Mouse (Mus musculus) stomach, embryonic 14.5 days (tissue): ENCODE data around the gene Slc44a3. TPM values are rescaled to one million over a fixed set of nuclear protein-coding genes. Genes with fewer than 3 reads are reported as not detected.

Experiments
- ATAC-seq: fragments of 200-750 bp; cut with Nextera tagmentation; 2 replicates; pipeline ENCODE4 v1.8.0; 2017; ENCODE audit warnings: low read depth, moderate TSS enrichment; ENCODE audit not compliant: insufficient number of reproducible peaks, insufficient read depth, low FRiP score
- H3K27ac ChIP-seq: fragments of 300-500 bp; sonication (generic); 2 replicates; pipeline ENCODE4 v1.5.1; 2014; ENCODE audit warnings: mild to moderate bottlenecking, low read length, moderate library complexity, mixed read lengths
- H3K27me3 ChIP-seq: fragments of 300-500 bp; sonication (generic); 2 replicates; pipeline ENCODE4 v1.6.1; 2014; ENCODE audit warnings: low read length, control low read depth, mixed read lengths; ENCODE audit not compliant: control insufficient read depth, insufficient read depth
- H3K36me3 ChIP-seq: fragments of 300-500 bp; sonication (generic); 2 replicates; pipeline ENCODE4 v1.6.1; 2014; ENCODE audit warnings: mild to moderate bottlenecking, control low read depth, low read length, moderate library complexity, mixed read lengths; ENCODE audit not compliant: control insufficient read depth, insufficient read depth
- H3K4me1 ChIP-seq: fragments of 300-500 bp; sonication (generic); 2 replicates; pipeline ENCODE4 v1.6.1; 2014; ENCODE audit warnings: low read length, control low read depth, mixed read lengths; ENCODE audit not compliant: control insufficient read depth, insufficient read depth
- H3K4me2 ChIP-seq: fragments of 300-500 bp; sonication (generic); replicated peaks from 2 replicates; pipeline ENCODE4 v1.6.1; 2014; ENCODE audit warnings: low read depth, low read length, control low read depth
- H3K4me3 ChIP-seq: fragments of 300-500 bp; sonication (generic); 2 replicates; pipeline ENCODE4 v1.5.1; 2014; ENCODE audit warnings: low read depth, low read length, control low read depth
- H3K9ac ChIP-seq: fragments of 300-500 bp; sonication (generic); replicated peaks from 2 replicates; pipeline ENCODE4 v1.6.1; 2014; ENCODE audit warnings: low read depth, mild to moderate bottlenecking, control low read depth, low read length, moderate library complexity, mixed read lengths
- H3K9me3 ChIP-seq: fragments of 300-500 bp; sonication (generic); 2 replicates; pipeline ENCODE4 v1.6.1; 2016; ENCODE audit warnings: low read depth, low read length, control low read depth; ENCODE audit not compliant: control insufficient read depth
- WGBS: fragments of 180-500 bp; shearing (Covaris S2); extraction: QIAGEN DNeasy Blood & Tissue Kit; methylation state at CpG from one replicate; pipeline ENCODE4 v1.1.7; 2014; 5-methylcytosine and 5-hydroxymethylcytosine counted together
- polyA plus RNA-seq: library from polyadenylated mRNA; unstranded; fragments of >200 nt; fragmentation: Nextera tagmentation; extraction: Ambion mirVana; gene quantifications from 2 replicates; pipeline ENCODE4 v1.2.1, GENCODE M21; 2014

Slc44a3 gene
- polyA plus RNA-seq, 1 experiment from 2014 or later = 29.9 TPM

- no peak overlapping the region for H3K4me3 ChIP-seq
- H3K27me3 ChIP-seq = no peaks in the 10 kb centered on the region
- H3K9me3 ChIP-seq = no peaks in the 10 kb centered on the region
- H3K36me3 ChIP-seq = no peaks in the 10 kb centered on the region
- 60% methylated on average over 8 of the region's 8 CpGs for WGBS
- ATAC-seq = no peak
- H3K9ac ChIP-seq = no peak overlapping the region
- H3K4me1 ChIP-seq = no peaks in the 10 kb centered on the region
- H3K4me2 ChIP-seq = no peak overlapping the region
- no peak overlapping the region for H3K27ac ChIP-seq
These were observed 27.2 kb downstream of the Slc44a3 start for GRCm38 (mm10) chr3:121504927-121505487.

- Histone ChIP-seq H3K4me2 (no peak overlapping the region), H3K27me3 (no peaks in the 10 kb centered on the region), H3K4me3 (no peak overlapping the region), H3K36me3 (no peaks in the 10 kb centered on the region), H3K9me3 (no peaks in the 10 kb centered on the region), H3K27ac (no peak overlapping the region), H3K4me1 (no peaks in the 10 kb centered on the region), H3K9ac (no peak overlapping the region)
- WGBS = 54% methylated on average over 5 of the region's 5 CpGs
- 0 out of 2 replicates have a peak, but pooled peaks have one; percentile 18 for ATAC-seq
These were observed 31.5 kb downstream of the Slc44a3 start for GRCm38 (mm10) chr3:121500734-121501133.

GRCm38 (mm10) chr3:121500225-121500624 is 32.0 kb downstream of the Slc44a3 start:
- Histone ChIP-seq H3K27ac (no peak overlapping the region), H3K36me3 (no peaks in the 10 kb centered on the region), H3K4me1 (no peaks in the 10 kb centered on the region), H3K4me3 (no peak overlapping the region), H3K9ac (no peak overlapping the region), H3K27me3 (no peaks in the 10 kb centered on the region), H3K4me2 (no peak overlapping the region), H3K9me3 (no peaks in the 10 kb centered on the region)
- ATAC-seq = 0 out of 2 replicates have a peak, but pooled peaks have one; percentile 37
- 64% methylated on average over 10 of the region's 10 CpGs for WGBS

- H3K4me2 ChIP-seq = no peak overlapping the region
- no peak overlapping the region for H3K9ac ChIP-seq
- no peak overlapping the region for H3K27ac ChIP-seq
- H3K9me3 ChIP-seq = no peaks in the 10 kb centered on the region
- peaks cover 16% of the 10 kb centered on the region; the same call in 1 of the 2 replicates for H3K4me1 ChIP-seq
- H3K27me3 ChIP-seq = no peaks in the 10 kb centered on the region
- ATAC-seq = no peak
- no peak overlapping the region for H3K4me3 ChIP-seq
- no peaks in the 10 kb centered on the region for H3K36me3 ChIP-seq
- 84% methylated on average over 7 of the region's 7 CpGs for WGBS
These were observed 38.2 kb downstream of the Slc44a3 start for GRCm38 (mm10) chr3:121493997-121494421.

GRCm38 (mm10) chr3:121492026-121492425 is 40.2 kb downstream of the Slc44a3 start:
- 33% methylated on average over 5 of the region's 5 CpGs for WGBS

GRCm38 (mm10) chr3:121490941-121491340 is 41.3 kb downstream of the Slc44a3 start:
- peaks cover 16% of the 10 kb centered on the region; the same call in 1 of the 2 replicates for H3K4me1 ChIP-seq
- H3K27me3 ChIP-seq = no peaks in the 10 kb centered on the region
- ATAC-seq = no peak
- H3K4me2 ChIP-seq = no peak overlapping the region
- WGBS = 42% methylated on average over 5 of the region's 5 CpGs
- no peak overlapping the region for H3K4me3 ChIP-seq
- H3K36me3 ChIP-seq = no peaks in the 10 kb centered on the region
- no peak overlapping the region for H3K9ac ChIP-seq
- H3K27ac ChIP-seq = no peak overlapping the region
- H3K9me3 ChIP-seq = no peaks in the 10 kb centered on the region

More at GRCm38 (mm10) chr3:121492026-121492425, 40.2 kb downstream of the Slc44a3 start:
- H3K27me3 ChIP-seq = no peaks in the 10 kb centered on the region
- H3K36me3 ChIP-seq = no peaks in the 10 kb centered on the region
- H3K4me2 ChIP-seq = no peak overlapping the region
- no peak for ATAC-seq
- no peak overlapping the region for H3K27ac ChIP-seq
- H3K9me3 ChIP-seq = no peaks in the 10 kb centered on the region
- no peak overlapping the region for H3K9ac ChIP-seq
- H3K4me3 ChIP-seq = no peak overlapping the region
- peaks cover 16% of the 10 kb centered on the region; the same call in 1 of the 2 replicates for H3K4me1 ChIP-seq

GRCm38 (mm10) chr3:121489462-121490118 is 42.6 kb downstream of the Slc44a3 start:
- Histone ChIP-seq H3K36me3 (no peaks in the 10 kb centered on the region), H3K4me2 (no peak overlapping the region), H3K9ac (no peak overlapping the region), H3K27me3 (no peaks in the 10 kb centered on the region), H3K4me1 (peaks cover 16% of the 10 kb centered on the region; the same call in 1 of the 2 replicates), H3K9me3 (no peaks in the 10 kb centered on the region), H3K27ac (no peak overlapping the region), H3K4me3 (no peak overlapping the region)
- WGBS = 62% methylated on average over 12 of the region's 12 CpGs
- ATAC-seq = no peak

- H3K4me2 ChIP-seq = no peak overlapping the region
- 67% methylated on average over 2 of the region's 2 CpGs for WGBS
- no peak overlapping the region for H3K27ac ChIP-seq
- H3K27me3 ChIP-seq = no peaks in the 10 kb centered on the region
- ATAC-seq = no peak
- H3K4me3 ChIP-seq = no peak overlapping the region
- H3K4me1 ChIP-seq = peaks cover 15% of the 10 kb centered on the region; the same call in 1 of the 2 replicates
- no peaks in the 10 kb centered on the region for H3K9me3 ChIP-seq
- no peak overlapping the region for H3K9ac ChIP-seq
- H3K36me3 ChIP-seq = no peaks in the 10 kb centered on the region
These were observed 47.0 kb downstream of the Slc44a3 start for GRCm38 (mm10) chr3:121485201-121485600.
